Mouse (Mus musculus) CH12.LX (cell line): ENCODE data around the gene Cd5. TPM values are rescaled to one million over a fixed set of nuclear protein-coding genes. Genes with fewer than 3 reads are reported as not detected.

Experiments
- DNase-seq: peaks from one replicate; pipeline ENCODE4 v3.0.0-alpha.2; 2013; ENCODE audit errors: extremely low read depth
- H3K27ac ChIP-seq: 2 replicates; pipeline ENCODE4 v1.5.1; 2012; ENCODE audit warnings: low read depth, mild to moderate bottlenecking, control low read depth, moderate library complexity; ENCODE audit not compliant: insufficient read depth
- H3K27me3 ChIP-seq: replicated peaks from 2 replicates; pipeline ENCODE3; 2012; ENCODE audit warnings: inconsistent platforms
- H3K36me3 ChIP-seq, 2 experiments: replicated peaks in 1 of 2; 2 replicates each; pipeline versions ENCODE3 to v1.6.1; 2012; ENCODE audit warnings: inconsistent platforms in 1 of 2, low read length in 1 of 2, mild to moderate bottlenecking in 1 of 2, mixed read lengths in 1 of 2, moderate library complexity in 1 of 2; ENCODE audit not compliant: control insufficient read depth in 1 of 2, insufficient read depth in 1 of 2
- H3K4me1 ChIP-seq, 2 experiments: 2 replicates each; pipeline ENCODE4 v1.6.1; 2012; ENCODE audit warnings: inconsistent platforms in 1 of 2, moderate library complexity in 1 of 2; ENCODE audit not compliant: insufficient read depth in 2 of 2, control insufficient read depth in 1 of 2
- H3K4me2 ChIP-seq: 2 replicates; pipeline ENCODE4 v1.6.1; 2012; ENCODE audit warnings: low read depth, mild to moderate bottlenecking, control low read depth; ENCODE audit not compliant: poor library complexity, insufficient read depth, severe bottlenecking
- H3K4me3 ChIP-seq, 3 experiments: fragments of 150-350 bp in 1 of 3; sonication (generic) in 1 of 3; replicated peaks in 1 of 3; 2 replicates each; pipeline versions ENCODE3 to v1.5.1; 2011 to 2012; ENCODE audit warnings: low read depth in 2 of 3, low read length in 2 of 3, mild to moderate bottlenecking in 2 of 3, moderate library complexity in 2 of 3, control low read depth in 1 of 3, improper control_type of control experiment in 1 of 3, inconsistent platforms in 1 of 3, mixed read lengths in 1 of 3; ENCODE audit not compliant: poor library complexity in 1 of 3
- H3K79me2 ChIP-seq: replicated peaks from 2 replicates; pipeline ENCODE4 v1.6.1; 2012; ENCODE audit warnings: mild to moderate bottlenecking, moderate library complexity; ENCODE audit not compliant: control insufficient read depth, poor library complexity, insufficient read depth, severe bottlenecking; ENCODE audit errors: extremely low read depth
- H3K9ac ChIP-seq: 2 replicates; pipeline ENCODE4 v1.6.1; 2012; ENCODE audit warnings: low read depth, mild to moderate bottlenecking, control low read depth, moderate library complexity; ENCODE audit not compliant: insufficient read depth
- H3K9me3 ChIP-seq: replicated peaks from 2 replicates; pipeline ENCODE3; 2012; ENCODE audit warnings: low read length, inconsistent platforms, mixed read lengths
- BHLHE40 ChIP-seq: IDR thresholded peaks from 2 replicates; pipeline ENCODE4 v1.6.1; 2011; ENCODE audit warnings: mild to moderate bottlenecking, low read depth, low read length, improper control_type of control experiment
- CHD1 ChIP-seq: IDR thresholded peaks from 2 replicates; pipeline ENCODE4 v1.6.1; 2012; ENCODE audit warnings: low read depth, low read length, improper control_type of control experiment, inconsistent platforms
- CHD2 ChIP-seq: IDR thresholded peaks from 2 replicates; pipeline ENCODE4 v1.6.1; 2011; ENCODE audit warnings: low read length, improper control_type of control experiment
- CTCF ChIP-seq, 2 experiments: IDR thresholded peaks in 1 of 2; conservative IDR thresholded peaks in 1 of 2; 2 replicates each; pipeline ENCODE4 v1.5.1; 2011 to 2012; ENCODE audit warnings: low read depth in 2 of 2, low read length in 2 of 2, improper control_type of control experiment in 1 of 2, inconsistent platforms in 1 of 2, mild to moderate bottlenecking in 1 of 2, moderate library complexity in 1 of 2
- E2F4 ChIP-seq: IDR thresholded peaks from 2 replicates; pipeline ENCODE4 v1.6.1; 2011; ENCODE audit warnings: low read depth, low read length, improper control_type of control experiment; ENCODE audit not compliant: insufficient replicate concordance
- ELF1 ChIP-seq: IDR thresholded peaks from 2 replicates; pipeline ENCODE4 v1.6.1; 2014; ENCODE audit warnings: low read depth, mild to moderate bottlenecking, inconsistent platforms, low read length, improper control_type of control experiment
- ETS1 ChIP-seq: conservative IDR thresholded peaks from 2 replicates; pipeline ENCODE4 v1.6.1; 2012; ENCODE audit warnings: low read depth, mild to moderate bottlenecking, inconsistent platforms, low read length, improper control_type of control experiment, moderate library complexity
- GABPA ChIP-seq: IDR thresholded peaks from 2 replicates; pipeline ENCODE4 v1.6.1; 2012; ENCODE audit warnings: low read depth, low read length, improper control_type of control experiment, inconsistent platforms; ENCODE audit not compliant: insufficient replicate concordance
- HCFC1 ChIP-seq: IDR thresholded peaks from 2 replicates; pipeline ENCODE4 v1.6.1; 2012; ENCODE audit warnings: low read depth, mild to moderate bottlenecking, inconsistent platforms, low read length, improper control_type of control experiment
- IRF4 ChIP-seq: IDR thresholded peaks from 2 replicates; pipeline ENCODE4 v1.6.1; 2014; ENCODE audit warnings: low read depth, mild to moderate bottlenecking, inconsistent platforms, low read length, improper control_type of control experiment
- JUND ChIP-seq: conservative IDR thresholded peaks from 2 replicates; pipeline ENCODE4 v1.6.1; 2011; ENCODE audit warnings: low read depth, low read length, improper control_type of control experiment
- KAT2A ChIP-seq: IDR thresholded peaks from 2 replicates; pipeline ENCODE4 v1.6.1; 2012; ENCODE audit warnings: low read length, improper control_type of control experiment, inconsistent platforms; ENCODE audit not compliant: insufficient replicate concordance
- MAFK ChIP-seq: IDR thresholded peaks from 2 replicates; pipeline ENCODE4 v1.6.1; 2011; ENCODE audit warnings: low read length, improper control_type of control experiment; ENCODE audit not compliant: insufficient replicate concordance
- MAX ChIP-seq: IDR thresholded peaks from 2 replicates; pipeline ENCODE4 v1.6.1; 2011; ENCODE audit warnings: low read length, improper control_type of control experiment
- MAZ ChIP-seq: IDR thresholded peaks from 2 replicates; pipeline ENCODE4 v1.6.1; 2012; ENCODE audit warnings: low read depth, mild to moderate bottlenecking, inconsistent platforms, low read length, improper control_type of control experiment, moderate library complexity
- MEF2A ChIP-seq: IDR thresholded peaks from 2 replicates; pipeline ENCODE4 v1.6.1; 2014; ENCODE audit warnings: low read depth, mild to moderate bottlenecking, inconsistent platforms, low read length, improper control_type of control experiment, borderline replicate concordance
- MXI1 ChIP-seq: IDR thresholded peaks from 2 replicates; pipeline ENCODE4 v1.6.1; 2011; ENCODE audit warnings: mild to moderate bottlenecking, low read depth, low read length, improper control_type of control experiment
- MYC ChIP-seq: IDR thresholded peaks from 2 replicates; pipeline ENCODE4 v1.6.1; 2011; ENCODE audit warnings: low read depth, mild to moderate bottlenecking, improper control_type of control experiment, low read length
- NELFE ChIP-seq: IDR thresholded peaks from 2 replicates; pipeline ENCODE4 v1.6.1; 2011; ENCODE audit warnings: low read depth, low read length, improper control_type of control experiment
- NRF1 ChIP-seq: IDR thresholded peaks from 2 replicates; pipeline ENCODE4 v1.6.1; 2014; ENCODE audit warnings: low read depth, mild to moderate bottlenecking, inconsistent platforms, low read length, improper control_type of control experiment, moderate library complexity
- POLR2A ChIP-seq: IDR thresholded peaks from 2 replicates; pipeline ENCODE4 v1.6.1; 2011; ENCODE audit warnings: low read depth, mild to moderate bottlenecking, improper control_type of control experiment, low read length
- POLR2AphosphoS2 ChIP-seq: IDR thresholded peaks from 2 replicates; pipeline ENCODE4 v1.6.1; 2011; ENCODE audit warnings: low read depth, low read length, improper control_type of control experiment
- RAD21 ChIP-seq: IDR thresholded peaks from 2 replicates; pipeline ENCODE4 v1.6.1; 2011; ENCODE audit warnings: low read depth, mild to moderate bottlenecking, low read length, improper control_type of control experiment, moderate library complexity
- SIN3A ChIP-seq: IDR thresholded peaks from 2 replicates; pipeline ENCODE4 v1.6.1; 2012; ENCODE audit warnings: low read length, improper control_type of control experiment, inconsistent platforms
- SMC3 ChIP-seq: IDR thresholded peaks from 2 replicates; pipeline ENCODE4 v1.6.1; 2011; ENCODE audit warnings: low read depth, low read length, improper control_type of control experiment
- TBP ChIP-seq: conservative IDR thresholded peaks from 2 replicates; pipeline ENCODE4 v1.6.1; 2011; ENCODE audit warnings: low read depth, low read length, improper control_type of control experiment
- TCF12 ChIP-seq: IDR thresholded peaks from 2 replicates; pipeline ENCODE4 v1.6.1; 2014; ENCODE audit warnings: low read depth, mild to moderate bottlenecking, inconsistent platforms, low read length, improper control_type of control experiment
- UBTF ChIP-seq: IDR thresholded peaks from 2 replicates; pipeline ENCODE4 v1.6.1; 2012; ENCODE audit warnings: low read depth, mild to moderate bottlenecking, inconsistent platforms, low read length, improper control_type of control experiment, moderate library complexity
- USF1 ChIP-seq: IDR thresholded peaks from 2 replicates; pipeline ENCODE4 v1.6.1; 2014; ENCODE audit warnings: low read depth, mild to moderate bottlenecking, inconsistent platforms, low read length, improper control_type of control experiment
- USF2 ChIP-seq: conservative IDR thresholded peaks from 2 replicates; pipeline ENCODE4 v1.6.1; 2011; ENCODE audit warnings: low read depth, low read length, improper control_type of control experiment
- ZMIZ1 ChIP-seq: IDR thresholded peaks from 2 replicates; pipeline ENCODE4 v1.6.1; 2012; ENCODE audit warnings: low read depth, mild to moderate bottlenecking, inconsistent platforms, low read length, improper control_type of control experiment
- dilution Hi-C: fragments of 300-500 bp; cut with MboI; formaldehyde crosslinking; loops from 2 replicates; pipeline ENCODE4 v1.14.3; 2020; ENCODE audit warnings: low sequenced_read_pairs; ENCODE audit not compliant: extremely low pct_unique_long_range_greater_than_20kb, extremely low pct_ligation_motif_present
- in situ Hi-C: fragments of 300-500 bp; cut with MboI; formaldehyde crosslinking; loops from 3 replicates; pipeline ENCODE4 v1.14.3; 2019; ENCODE audit warnings: low sequenced_read_pairs, low pct_ligation_motif_present, low pct_unique_long_range_greater_than_20kb, mixed read lengths
- polyA plus RNA-seq: library from polyadenylated mRNA; unstranded; fragments of >175 nt; gene quantifications from 2 replicates; pipeline ENCODE4 v1.2.1, GENCODE M21; 2012; ENCODE audit warnings: low read depth; ENCODE audit not compliant: insufficient read length
- total RNA-seq, 2 experiments: library from RNA; depleted of rRNA; stranded (reverse); fragments of 300-350 nt in 1 of 2; fragments of >200 nt in 1 of 2; gene quantifications; 2 replicates each; pipeline ENCODE4 v1.2.3; 2012 to 2014

The Cd5 gene
- total and polyA plus RNA-seq, 3 experiments: 8.7 to 51.4 (median 17.7) TPM

GRCm38 (mm10) chr19:10688537-10689352 lies 50.1 kb downstream of the Cd5 start, which contains the start of gene Vps37c:
Vps37c (plus strand) TSS chr19:10688735.
- H3K4me1 ChIP-seq: peaks cover 26 to 46% of the 10 kb centered on the region in 2 experiments
- peaks cover 7% of the 10 kb centered on the region for H3K27me3 ChIP-seq
- H3K9ac ChIP-seq: peak within 1 kb of the TSS; percentile 73
- peak within 1 kb of the TSS; percentile 92 for H3K27ac ChIP-seq
- H3K4me2 ChIP-seq: peak within 1 kb of the TSS; percentile 80
- dilution Hi-C loops: no loop called here
- DNase-seq: peak; percentile 78
- in situ Hi-C loops: no loop called here
- no peak for TF ChIP-seq MAZ
- peak; percentile 76; the same call in 1 of the 2 replicates for TF ChIP-seq ZMIZ1
- TF ChIP-seq CTCF (conservative IDR thresholded peaks at IDR 0.05 in 1 of 2, IDR thresholded peaks at IDR 0.05 in 1 of 2; ENCODE audit: low read depth in 2 of 2, low read length in 2 of 2): no peak
- TF ChIP-seq POLR2AphosphoS2: peak; percentile 75; the same call in 1 of the 2 replicates
- peak; percentile 60; the same call in 1 of the 2 replicates for TF ChIP-seq MEF2A
- peak; percentile 59; the same call in 1 of the 2 replicates for TF ChIP-seq HCFC1
- TF ChIP-seq E2F4: no peak
- 0 out of 2 replicates have a peak, but pooled peaks have one; percentile 20 for TF ChIP-seq CHD2
- TF ChIP-seq NELFE: peak; percentile 72
- TF ChIP-seq IRF4: peak; percentile 49; the same call in 1 of the 2 replicates
- TF ChIP-seq KAT2A: no peak
- TF ChIP-seq MAFK: no peak
- no peak for TF ChIP-seq ETS1
- no peak for TF ChIP-seq UBTF
- TF ChIP-seq TBP: peak; percentile 70; the same call in 1 of the 2 replicates
- no peak for TF ChIP-seq JUND
- peak; percentile 60 for TF ChIP-seq USF2
- peak; percentile 81 for TF ChIP-seq NRF1
- 0 out of 2 replicates have a peak, but pooled peaks have one; percentile 31 for TF ChIP-seq MYC
- TF ChIP-seq TCF12: peak; percentile 52
- TF ChIP-seq RAD21: no peak
- no peak for TF ChIP-seq SMC3
- TF ChIP-seq MXI1: peak; percentile 79
- peak; percentile 63 for TF ChIP-seq POLR2A
- peak; percentile 39; the same call in 1 of the 2 replicates for TF ChIP-seq MAX
- peak; percentile 87 for TF ChIP-seq USF1
- TF ChIP-seq GABPA: no peak
- TF ChIP-seq SIN3A: peak; percentile 72
- no peak for TF ChIP-seq CHD1
- peak; percentile 95 for TF ChIP-seq ELF1
- 0 out of 2 replicates have a peak, but pooled peaks have one; percentile 8 for TF ChIP-seq BHLHE40
- TF ChIP-seq, all 38 proteins: peak for 19
- Histone ChIP-seq H3K79me2 (peaks cover 37% of the 10 kb centered on the region), H3K4me3 (peak within 1 kb of the TSS; percentile 79 to 87 (median 81)), H3K36me3 (peaks cover 0 to 9% of the 10 kb centered on the region in 2 experiments), H3K9me3 (no peaks in the 10 kb centered on the region)
